Comparison of ENCODE assay signal across 8 mouse cellular contexts in genomic region chr16:33883046-33883975, GRCm38 (mm10). TPM values are rescaled to one million over a fixed set of nuclear protein-coding genes. Genes with fewer than 3 reads are reported as not detected.
DNase-seq lines count a peak whose midpoint lies in the region; ATAC-seq and TF ChIP-seq lines count a peak whose summit lies in the region.

No protein-coding gene starts in this region.

- no peak for TF ChIP-seq POLR2A in lung, adult 2 months (IDR thresholded peaks at IDR 0.05; ENCODE audit: borderline replicate concordance, extremely low read depth, low read depth, low read length)

- H3K27ac ChIP-seq in intestine, embryonic 14.5 days (ENCODE audit: low read depth) = peak overlapping the region; percentile 77

- ATAC-seq in intestine, embryonic 14.5 days (replicated peaks; ENCODE audit: low FRiP score, low TSS enrichment, low read depth) = no peak

- H3K4me2 ChIP-seq in intestine, embryonic 14.5 days (ENCODE audit: low read length) = no peak overlapping the region

- H3K9ac ChIP-seq in intestine, embryonic 14.5 days (ENCODE audit: low read length) = no peak overlapping the region

- no peak for TF ChIP-seq CTCF in lung, adult 2 months (IDR thresholded peaks at IDR 0.05; ENCODE audit: insufficient read depth, low read length)

- no peak overlapping the region for H3K4me3 ChIP-seq in lung, adult 2 months (replicated peaks; ENCODE audit: extremely low read depth, low read depth, low read length)
- H3K4me3 ChIP-seq in intestine, embryonic 14.5 days (ENCODE audit: low read depth, low read length) = no peak overlapping the region

- WGBS in lung, adult 2 months = 51% methylated on average over 16 of the region's 16 CpGs
- WGBS in intestine, embryonic 14.5 days = 42% methylated on average over 16 of the region's 16 CpGs

- H3K4me1 ChIP-seq in lung, adult 2 months (ENCODE audit: control insufficient read depth, insufficient read depth, low read length) = peaks cover 14% of the 10 kb centered on the region
- peaks cover 61% of the 10 kb centered on the region for H3K4me1 ChIP-seq in intestine, embryonic 14.5 days (replicated peaks; ENCODE audit: control insufficient read depth, insufficient read depth, low read length)

- no peaks in the 10 kb centered on the region for H3K27me3 ChIP-seq in intestine, embryonic 14.5 days (replicated peaks; ENCODE audit: control insufficient read depth, insufficient read depth, low read length)

- no peaks in the 10 kb centered on the region for H3K9me3 ChIP-seq in intestine, embryonic 14.5 days (ENCODE audit: control insufficient read depth, low read length)

- H3K36me3 ChIP-seq in intestine, embryonic 14.5 days (ENCODE audit: control insufficient read depth, insufficient read depth, low read length) = no peaks in the 10 kb centered on the region

- peak; percentile 61 for DNase-seq in cerebellum, adult 9-11 months
- no peak for DNase-seq in cerebellum, adult 11 months
- peak; percentile 8 for DNase-seq in lung, adult 2 months
- no peak for DNase-seq in lung, adult 18-20 months
- DNase-seq in intestine, embryonic 14.5 days (ENCODE audit: low spot score) = no peak
- peak; percentile 51 for DNase-seq in skeletal muscle tissue, adult 2 months (ENCODE audit: low read depth, low spot score)
- DNase-seq in adrenal gland, adult 18-20 months (ENCODE audit: low spot score in 2 of 2) = no peak
- no peak for DNase-seq in adrenal gland, postnatal 4 days (ENCODE audit: low spot score in 2 of 2)

RNA-seq across cellular contexts. Expression of gene Itgb5, which starts 53.8 kb away (rescaled TPM):
- polyA plus RNA-seq in lung, adult 2 months (2012; rRNA removed) = 114 and 144 TPM in 2 replicates
- 23.7 and 41.4 TPM in 2 replicates for polyA plus RNA-seq in intestine, embryonic 14.5 days (2014; fragmentation: Nextera tagmentation; extraction: Ambion mirVana)
- total RNA-seq in adrenal gland, adult 18-20 months (2021) = 100 to 1,000 TPM; 146 to 187 TPM
- 100 to 1,000 TPM; 173 to 175 TPM for total RNA-seq in adrenal gland, postnatal 4 days (2021)

Comparison
In these comparisons a context has a peak if more than half of its experiments do, and no peak if none do; other contexts are left out.
1. DNase-seq: peak in cerebellum, adult 9-11 months (single experiment), lung, adult 2 months (single experiment) and skeletal muscle tissue, adult 2 months (single experiment); none in cerebellum, adult 11 months (single experiment), lung, adult 18-20 months (0 of 2), intestine, embryonic 14.5 days (single experiment), adrenal gland, adult 18-20 months (0 of 2) and adrenal gland, postnatal 4 days (0 of 2).